Mouse (Mus musculus) midbrain, embryonic 11.5 days (tissue): ENCODE results near the gene Drg1. TPM values are rescaled to one million over a fixed set of nuclear protein-coding genes. Genes with fewer than 3 reads are reported as not detected.
"Not testable (repeated sequence)": the region's sequence is repeated elsewhere in the genome, so short reads cannot be mapped to it uniquely, and the experiment has no call there.

Experiments
- ATAC-seq: fragments of 200-750 bp; cut with Nextera tagmentation; 2 replicates; pipeline ENCODE4 v1.8.0; 2017; ENCODE audit warnings: moderate TSS enrichment, moderate library complexity; ENCODE audit not compliant: low FRiP score
- DNase-seq: peaks from one replicate; pipeline ENCODE4 v3.0.0; 2015; ENCODE audit warnings: low spot score; ENCODE audit errors: missing footprints
- H3K27ac ChIP-seq: fragments of 300-500 bp; sonication (generic); 2 replicates; pipeline ENCODE4 v1.5.1; 2014; ENCODE audit warnings: low read depth, low read length
- H3K27me3 ChIP-seq: fragments of 300-500 bp; sonication (generic); 2 replicates; pipeline ENCODE4 v1.6.1; 2014; ENCODE audit warnings: mild to moderate bottlenecking, low read length, moderate library complexity, mixed read lengths; ENCODE audit not compliant: control insufficient read depth, insufficient read depth
- H3K36me3 ChIP-seq: fragments of 300-500 bp; sonication (generic); 2 replicates; pipeline ENCODE4 v1.6.1; 2014; ENCODE audit warnings: mild to moderate bottlenecking, low read length, moderate library complexity, mixed read lengths; ENCODE audit not compliant: control insufficient read depth, insufficient read depth
- H3K4me1 ChIP-seq: fragments of 300-500 bp; sonication (generic); 2 replicates; pipeline ENCODE4 v1.6.1; 2014; ENCODE audit warnings: low read length; ENCODE audit not compliant: control insufficient read depth, insufficient read depth
- H3K4me2 ChIP-seq: fragments of 300-500 bp; sonication (generic); 2 replicates; pipeline ENCODE4 v1.6.1; 2014; ENCODE audit warnings: mild to moderate bottlenecking, moderate library complexity
- H3K4me3 ChIP-seq: fragments of 300-500 bp; sonication (generic); 2 replicates; pipeline ENCODE4 v1.5.1; 2014; ENCODE audit warnings: low read depth, low read length
- H3K9ac ChIP-seq: fragments of 300-500 bp; sonication (generic); 2 replicates; pipeline ENCODE4 v1.6.1; 2014; ENCODE audit warnings: low read length
- H3K9me3 ChIP-seq: fragments of 300-500 bp; sonication (generic); 2 replicates; pipeline ENCODE4 v1.6.1; 2016; ENCODE audit warnings: low read length; ENCODE audit not compliant: control insufficient read depth
- WGBS: fragments of 180-500 bp; shearing (Covaris S2); extraction: QIAGEN DNeasy Blood & Tissue Kit; methylation state at CpG from one replicate; pipeline ENCODE4 v1.1.7; 2014; 5-methylcytosine and 5-hydroxymethylcytosine counted together
- polyA plus RNA-seq: library from polyadenylated mRNA; unstranded; fragments of >200 nt; fragmentation: Nextera tagmentation; extraction: Ambion mirVana; gene quantifications from 2 replicates; pipeline ENCODE4 v1.2.1, GENCODE M21; 2014

Drg1 gene
- polyA plus RNA-seq, 1 experiment from 2014 or later = 327 TPM

GRCm38 (mm10) chr11:3203771-3204170 is 62.4 kb downstream of the Drg1 start:
- ATAC-seq (no peak), DNase-seq (peak; percentile 54)
- H3K27me3 ChIP-seq = no peaks in the 10 kb centered on the region
- peak overlapping the region; percentile 30; the same call in 1 of the 2 replicates for H3K4me2 ChIP-seq
- no peak overlapping the region for H3K9ac ChIP-seq
- H3K9me3 ChIP-seq = no peaks in the 10 kb centered on the region
- no peaks in the 10 kb centered on the region; the same call in 1 of the 2 replicates for H3K4me1 ChIP-seq
- no peak overlapping the region for H3K4me3 ChIP-seq
- H3K36me3 ChIP-seq = peaks cover 6% of the 10 kb centered on the region
- 87% methylated on average over 2 of the region's 2 CpGs for WGBS
- H3K27ac ChIP-seq = no peak overlapping the region

GRCm38 (mm10) chr11:3202781-3203441 is 63.3 kb downstream of the Drg1 start:
- ATAC-seq = peak; percentile 36
- H3K27ac ChIP-seq = no peak overlapping the region
- peaks cover 6% of the 10 kb centered on the region for H3K36me3 ChIP-seq
- H3K9me3 ChIP-seq = no peaks in the 10 kb centered on the region
- peak; percentile 94 for DNase-seq
- H3K27me3 ChIP-seq = no peaks in the 10 kb centered on the region
- H3K4me3 ChIP-seq = peak overlapping the region; percentile 35
- peak overlapping the region; percentile 46 for H3K9ac ChIP-seq
- H3K4me1 ChIP-seq = no peaks in the 10 kb centered on the region; the same call in 1 of the 2 replicates
- WGBS = under 1% methylated on average over 54 of the region's 57 CpGs
- H3K4me2 ChIP-seq = peak overlapping the region; percentile 30

- under 1% methylated on average over 40 of the region's 57 CpGs for WGBS
- peaks cover 6% of the 10 kb centered on the region for H3K36me3 ChIP-seq
- H3K4me1 ChIP-seq = no peaks in the 10 kb centered on the region; the same call in 1 of the 2 replicates
- peak within 1 kb of the TSS; percentile 30 for H3K4me2 ChIP-seq
- H3K27me3 ChIP-seq = no peaks in the 10 kb centered on the region
- peak within 1 kb of the TSS; percentile 35 for H3K4me3 ChIP-seq
- DNase-seq (peak; percentile 99), ATAC-seq (peak; percentile 83)
- peak within 1 kb of the TSS; percentile 46 for H3K9ac ChIP-seq
- H3K9me3 ChIP-seq = no peaks in the 10 kb centered on the region
- H3K27ac ChIP-seq = peak within 1 kb of the TSS; percentile 4; the same call in 1 of the 2 replicates
Observed at GRCm38 (mm10) chr11:3202231-3202701, 63.9 kb downstream of the Drg1 start, which contains the start of gene Eif4enif1. TSS of gene Eif4enif1 (plus strand) at chr11:3202392.

GRCm38 (mm10) chr11:3201326-3202230 is 64.6 kb downstream of the Drg1 start:
- no peak overlapping the region for H3K27ac ChIP-seq
- H3K4me2 ChIP-seq = peak overlapping the region; percentile 19
- DNase-seq = no peak
- H3K36me3 ChIP-seq = peaks cover 3% of the 10 kb centered on the region
- H3K27me3 ChIP-seq = no peaks in the 10 kb centered on the region
- no peaks in the 10 kb centered on the region for H3K9me3 ChIP-seq
- peak overlapping the region; percentile 35 for H3K4me3 ChIP-seq
- no peaks in the 10 kb centered on the region; the same call in 1 of the 2 replicates for H3K4me1 ChIP-seq
- no peak for ATAC-seq
- 11% methylated on average over 16 of the region's 16 CpGs for WGBS
- H3K9ac ChIP-seq = peak overlapping the region; percentile 18; the same call in 1 of the 2 replicates

GRCm38 (mm10) chr11:3200636-3201035 is 65.6 kb downstream of the Drg1 start:
- H3K9ac ChIP-seq, H3K36me3 ChIP-seq, ATAC-seq, H3K9me3 ChIP-seq, H3K27me3 ChIP-seq, H3K27ac ChIP-seq, H3K4me3 ChIP-seq, H3K4me2 ChIP-seq, H3K4me1 ChIP-seq: not testable (repeated sequence)
- peak; percentile 69 for DNase-seq
- WGBS = 87% methylated on average over 7 of the region's 7 CpGs

GRCm38 (mm10) chr11:3193363-3193762 is 72.9 kb downstream of the Drg1 start, which contains the start of gene Sfi1:
TSS of gene Sfi1 (minus strand) at chr11:3193463.
- Histone ChIP-seq H3K4me3 (no peak within 1 kb of the TSS), H3K4me2 (no peak within 1 kb of the TSS), H3K9me3 (no peaks in the 10 kb centered on the region), H3K36me3 (no peaks in the 10 kb centered on the region), H3K27me3 (no peaks in the 10 kb centered on the region), H3K27ac (no peak within 1 kb of the TSS), H3K9ac (no peak within 1 kb of the TSS), H3K4me1 (no peaks in the 10 kb centered on the region)
- WGBS = 86% methylated on average over 25 of the region's 25 CpGs
- no peak for DNase-seq
- no peak for ATAC-seq

GRCm38 (mm10) chr11:3182707-3183106 is 83.5 kb downstream of the Drg1 start:
- DNase-seq = peak; percentile 45
- H3K9ac ChIP-seq, ATAC-seq, H3K9me3 ChIP-seq, H3K4me3 ChIP-seq, H3K36me3 ChIP-seq, H3K4me2 ChIP-seq, H3K27ac ChIP-seq, H3K4me1 ChIP-seq, H3K27me3 ChIP-seq: not testable (repeated sequence)
- 75% methylated on average over 1 of the region's 1 CpGs for WGBS

- H3K4me3 ChIP-seq, H3K4me1 ChIP-seq, H3K9me3 ChIP-seq, H3K9ac ChIP-seq, H3K27ac ChIP-seq, H3K36me3 ChIP-seq, H3K4me2 ChIP-seq, DNase-seq, ATAC-seq, H3K27me3 ChIP-seq: not testable (repeated sequence)
- 39% methylated on average over 1 of the region's 1 CpGs for WGBS
Observed at GRCm38 (mm10) chr11:3181971-3182370, 84.2 kb downstream of the Drg1 start.
